In genomic region chr2:60903535-60903934, GRCm38 (mm10) we compare ENCODE assay signal across 11 mouse cellular contexts. TPM values are rescaled to one million over a fixed set of nuclear protein-coding genes. Genes with fewer than 3 reads are reported as not detected.
DNase-seq lines count a peak whose midpoint lies in the region; ATAC-seq and TF ChIP-seq lines count a peak whose summit lies in the region.
"Had no signal": no experiment of that assay in that cellular context is flagged by ENCODE, and none has a peak within 500 bp of the region (broad histone marks: within the 10 kb centered on the region; RNA-seq: fewer than 3 reads in every experiment).

No protein-coding gene starts in this region.

- 72% methylated on average over 7 of the region's 7 CpGs for WGBS in heart, embryonic 16.5 days
- 40% methylated on average over 7 of the region's 7 CpGs for WGBS in embryonic facial prominence, embryonic 14.5 days

- no peak overlapping the region for H3K4me2 ChIP-seq in heart, embryonic 16.5 days (ENCODE audit: low read depth, low read length)
- no peak overlapping the region; the same call in 1 of the 2 replicates for H3K4me2 ChIP-seq in embryonic facial prominence, embryonic 14.5 days (ENCODE audit: low read depth, low read length)
- H3K4me2 ChIP-seq: midbrain, embryonic 12.5 days had no signal

- ATAC-seq in heart, embryonic 16.5 days (replicated peaks; ENCODE audit: extremely low read depth, insufficient read depth, low FRiP score), result no peak
- ATAC-seq in embryonic facial prominence, embryonic 14.5 days (ENCODE audit: low read depth), result 0 out of 2 replicates have a peak, but pooled peaks have one; percentile 9
- ATAC-seq: forebrain, embryonic 16.5 days had no signal

- H3K9me3 ChIP-seq in heart, embryonic 16.5 days (replicated peaks; ENCODE audit: control insufficient read depth, low read length), result no peaks in the 10 kb centered on the region
- no peaks in the 10 kb centered on the region for H3K9me3 ChIP-seq in embryonic facial prominence, embryonic 14.5 days (ENCODE audit: control insufficient read depth, low read length)
- H3K9me3 ChIP-seq: midbrain, embryonic 12.5 days had no signal

- intact Hi-C loops in heart, postnatal 36 days (cut with DNase I), result loop anchor here (2.0 to 5.0 kb wide), 4 partner anchors 66 to 549 kb away; partner anchors contain the start of gene Itgb6

- H3K4me3 ChIP-seq in heart, embryonic 16.5 days (ENCODE audit: low read length), result no peak overlapping the region
- H3K4me3 ChIP-seq in embryonic facial prominence, embryonic 14.5 days (ENCODE audit: low read depth, low read length), result no peak overlapping the region
- H3K4me3 ChIP-seq in layer of hippocampus, adult 2 months, result no peak overlapping the region
- H3K4me3 ChIP-seq: midbrain, embryonic 12.5 days had no signal

- H3K27ac ChIP-seq in heart, embryonic 16.5 days (ENCODE audit: low read length), result peak overlapping the region; percentile 39; the same call in 1 of the 2 replicates
- H3K27ac ChIP-seq in embryonic facial prominence, embryonic 14.5 days (replicated peaks; ENCODE audit: low read depth, low read length), result 0 out of 2 replicates have a peak overlapping the region, but pooled peaks have one; percentile 13
- H3K27ac ChIP-seq in layer of hippocampus, adult 2 months, result no peak overlapping the region
- H3K27ac ChIP-seq: midbrain, embryonic 12.5 days had no signal

- H3K4me1 ChIP-seq in heart, embryonic 16.5 days (ENCODE audit: control insufficient read depth, insufficient read depth, low read length), result peaks cover 46% of the 10 kb centered on the region
- peaks cover 22% of the 10 kb centered on the region for H3K4me1 ChIP-seq in embryonic facial prominence, embryonic 14.5 days (ENCODE audit: control insufficient read depth, insufficient read depth, low read length)
- H3K4me1 ChIP-seq: midbrain, embryonic 12.5 days had no signal

- DNase-seq in heart, postnatal 36 days, result no peak
- DNase-seq in 3T3-L1 (ENCODE audit: low read depth, low spot score), result peak; percentile 59
- peak; percentile 78 for DNase-seq in embryonic facial prominence, embryonic 14.5 days (ENCODE audit: low spot score)
- peak; percentile 54 for DNase-seq in lung, postnatal 25 days (ENCODE audit: low spot score)
- DNase-seq in layer of hippocampus, adult 2 months (ENCODE audit: low spot score in 2 of 2), result no peak
- no peak for DNase-seq in cerebellum, adult 11 months
- no peak for DNase-seq in spleen, postnatal 4 days (ENCODE audit: low spot score in 2 of 2)
- DNase-seq: cerebellum, adult 2 months had no signal

- no peaks in the 10 kb centered on the region for H3K36me3 ChIP-seq in heart, embryonic 16.5 days (ENCODE audit: control insufficient read depth, insufficient read depth)
- no peaks in the 10 kb centered on the region for H3K36me3 ChIP-seq in embryonic facial prominence, embryonic 14.5 days (ENCODE audit: control insufficient read depth, insufficient read depth, low read length)
- H3K36me3 ChIP-seq: midbrain, embryonic 12.5 days had no signal

- no peak overlapping the region for H3K9ac ChIP-seq in heart, embryonic 16.5 days (ENCODE audit: low read length)
- H3K9ac ChIP-seq in embryonic facial prominence, embryonic 14.5 days (ENCODE audit: low read depth, low read length), result no peak overlapping the region
- H3K9ac ChIP-seq: midbrain, embryonic 12.5 days had no signal

- no peaks in the 10 kb centered on the region for H3K27me3 ChIP-seq in heart, embryonic 16.5 days (ENCODE audit: control insufficient read depth, insufficient read depth, low read length)
- no peaks in the 10 kb centered on the region for H3K27me3 ChIP-seq in embryonic facial prominence, embryonic 14.5 days (replicated peaks; ENCODE audit: control insufficient read depth, insufficient read depth, low read length)
- H3K27me3 ChIP-seq: midbrain, embryonic 12.5 days had no signal

- TF ChIP-seq CTCF in layer of hippocampus, adult 2 months (conservative IDR thresholded peaks at IDR 0.05), result no peak

RNA-seq across cellular contexts. Expression of gene Rbms1, which starts 59.5 kb away (rescaled TPM):
- 90.0 and 102 TPM in 2 replicates for polyA plus RNA-seq in heart, embryonic 16.5 days (2015; fragmentation: Nextera tagmentation; extraction: Ambion mirVana)
- total RNA-seq in heart, postnatal 36 days (2021), result 10 to 100 TPM; 43.2 to 46.4 TPM
- 101 and 116 TPM in 2 replicates for polyA plus RNA-seq in embryonic facial prominence, embryonic 14.5 days (2014; fragmentation: Nextera tagmentation; extraction: Ambion mirVana)
- 10 to 100 TPM; 12.1 to 17.5 TPM for total RNA-seq in layer of hippocampus, adult 2 months (2021)

Comparison
In these comparisons a context has a peak if more than half of its experiments do, and no peak if none do; other contexts are left out.
1. DNase-seq: peak in 3T3-L1 (single experiment), embryonic facial prominence, embryonic 14.5 days (single experiment) and lung, postnatal 25 days (single experiment); none in heart, postnatal 36 days (0 of 2), layer of hippocampus, adult 2 months (0 of 2), cerebellum, adult 11 months (single experiment) and spleen, postnatal 4 days (0 of 2).